Mouse (Mus musculus): ENCODE results near the gene Nfkb1. TPM values are rescaled to one million over a fixed set of nuclear protein-coding genes. Genes with fewer than 3 reads are reported as not detected.

Gene Nfkb1
- total and polyA plus RNA-seq, 3 experiments = 44.8 to 93.6 (median 59.9) TPM

DNA sequence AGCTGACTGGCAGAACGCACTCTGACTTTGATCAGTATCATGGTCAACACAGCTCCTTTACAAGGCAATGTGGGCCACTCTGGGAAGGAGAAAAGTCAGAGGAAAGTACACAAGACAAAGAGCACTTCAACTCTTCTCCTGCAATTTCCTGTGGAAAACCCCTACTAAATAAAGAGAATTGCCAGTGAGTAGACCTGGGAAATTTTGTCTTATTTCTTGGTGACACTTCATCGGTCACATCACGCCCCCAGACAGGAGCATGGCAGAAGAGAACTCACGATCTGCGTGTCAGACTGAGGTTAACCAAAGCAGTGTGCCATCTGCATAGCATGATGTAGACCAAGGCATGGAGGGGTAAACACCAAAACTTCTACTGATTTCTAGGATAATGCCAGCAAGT is 51.1 kb downstream of the Nfkb1 start:
- H3K79me2 ChIP-seq (ENCODE audit: control insufficient read depth, insufficient read depth, low read length, poor library complexity) = no peaks in the 10 kb centered on the region
- TF ChIP-seq TCF12 (IDR thresholded peaks at IDR 0.05; ENCODE audit: low read depth, low read length) (no peak), SMC3 (IDR thresholded peaks at IDR 0.05; ENCODE audit: low read depth, low read length) (no peak), CHD2 (IDR thresholded peaks at IDR 0.05; ENCODE audit: low read length) (no peak), NELFE (IDR thresholded peaks at IDR 0.05; ENCODE audit: low read depth, low read length) (no peak)
- H3K4me1 ChIP-seq (ENCODE audit: control insufficient read depth in 1 of 2, insufficient read depth in 2 of 2, low read length in 2 of 2) = peaks cover 17 to 40% of the 10 kb centered on the region in 2 experiments
- no peak overlapping the region for H3K27ac ChIP-seq (ENCODE audit: control insufficient read depth, low read depth, low read length)
- H3K4me3 ChIP-seq (ENCODE audit: control insufficient read depth in 1 of 2, insufficient read depth in 1 of 2, low read depth in 2 of 2, low read length in 2 of 2) = no peak overlapping the region
- no peaks in the 10 kb centered on the region for H3K27me3 ChIP-seq (ENCODE audit: control insufficient read depth in 1 of 2, insufficient read depth in 2 of 2, low read length in 2 of 2)
- peaks cover 0 to 40% of the 10 kb centered on the region in 2 experiments; a peak in 2 of 4 replicates for H3K36me3 ChIP-seq (ENCODE audit: control insufficient read depth in 1 of 2, insufficient read depth in 2 of 2, low read length in 2 of 2)
- DNase-seq (ENCODE audit: low read depth, low spot score) = no peak
- no peak overlapping the region for H3K9ac ChIP-seq (ENCODE audit: control insufficient read depth, low read depth, low read length, poor library complexity, severe bottlenecking)
- no peaks in the 10 kb centered on the region for H3K9me3 ChIP-seq (replicated peaks; ENCODE audit: insufficient read depth, low read length)

DNA sequence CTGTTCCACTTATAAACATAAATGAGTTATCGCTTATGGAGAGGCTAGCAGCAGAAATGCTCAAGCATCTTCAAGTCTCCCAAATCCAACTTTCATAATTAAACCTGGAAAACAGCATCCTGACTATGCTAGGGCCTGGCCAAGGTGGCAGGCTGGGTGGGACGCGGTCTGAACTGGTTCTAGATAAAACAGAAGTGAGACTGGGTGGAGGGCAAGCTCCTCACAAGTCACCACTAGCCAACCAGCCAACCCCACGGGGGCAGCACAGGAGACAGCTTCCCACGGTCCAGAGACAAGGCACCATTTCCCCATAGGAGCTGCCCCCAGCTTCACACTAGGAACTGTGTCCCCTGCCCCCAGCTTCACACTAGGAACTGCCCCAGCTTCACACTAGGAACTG is 53.8 kb downstream of the Nfkb1 start:
- Histone ChIP-seq H3K79me2 (ENCODE audit: control insufficient read depth, insufficient read depth, low read length, poor library complexity) (no peaks in the 10 kb centered on the region), H3K27ac (ENCODE audit: control insufficient read depth, low read depth, low read length) (peak overlapping the region; percentile 97), H3K9ac (ENCODE audit: control insufficient read depth, low read depth, low read length, poor library complexity, severe bottlenecking) (peak overlapping the region; percentile 14; the same call in 1 of the 2 replicates), H3K36me3 (ENCODE audit: control insufficient read depth in 1 of 2, insufficient read depth in 2 of 2, low read length in 2 of 2) (peaks cover 0 to 61% of the 10 kb centered on the region in 2 experiments; a peak in 2 of 4 replicates), H3K9me3 (replicated peaks; ENCODE audit: insufficient read depth, low read length) (no peaks in the 10 kb centered on the region), H3K4me1 (ENCODE audit: control insufficient read depth in 1 of 2, insufficient read depth in 2 of 2, low read length in 2 of 2) (peaks cover 26 to 58% of the 10 kb centered on the region in 2 experiments), H3K4me3 (ENCODE audit: control insufficient read depth in 1 of 2, insufficient read depth in 1 of 2, low read depth in 2 of 2, low read length in 2 of 2) (no peak overlapping the region), H3K27me3 (ENCODE audit: control insufficient read depth in 1 of 2, insufficient read depth in 2 of 2, low read length in 2 of 2) (no peaks in the 10 kb centered on the region)
- TF ChIP-seq ZNF384 (IDR thresholded peaks at IDR 0.05; ENCODE audit: low read depth, low read length) = no peak
- no peak for TF ChIP-seq ZC3H11A (IDR thresholded peaks at IDR 0.05; ENCODE audit: low read depth, low read length)
- TF ChIP-seq MYC (IDR thresholded peaks at IDR 0.05; ENCODE audit: low read depth, low read length) = no peak
- no peak for TF ChIP-seq ELF1 (IDR thresholded peaks at IDR 0.05; ENCODE audit: low read depth, low read length)
- TF ChIP-seq EP300 (IDR thresholded peaks at IDR 0.05; ENCODE audit: low read depth in 1 of 2, low read length in 2 of 2) = no peak
- DNase-seq (ENCODE audit: low read depth, low spot score) = peak; percentile 37

DNA sequence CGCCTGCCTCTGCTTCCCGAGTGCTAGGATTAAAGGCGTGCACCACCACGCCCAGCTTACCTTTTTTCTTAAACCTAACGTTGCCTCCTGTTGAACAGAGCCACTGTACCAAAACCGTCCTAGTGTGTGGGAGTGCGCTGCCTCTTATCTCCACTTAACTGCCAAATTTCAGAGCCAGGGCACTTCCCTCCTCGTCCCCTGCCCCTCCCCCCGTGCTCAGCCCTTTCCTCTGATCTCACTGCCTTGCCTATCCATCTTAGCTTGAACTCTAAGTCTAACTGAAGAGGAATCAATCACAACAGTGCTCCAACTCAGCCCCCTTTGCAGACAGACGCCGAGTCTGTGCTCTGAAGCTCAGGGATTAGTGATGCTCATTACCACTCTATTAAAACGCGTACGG is 54.9 kb downstream of the Nfkb1 start:
- peak overlapping the region; percentile 97 for H3K27ac ChIP-seq (ENCODE audit: control insufficient read depth, low read depth, low read length)
- peak; percentile 94 for DNase-seq (ENCODE audit: low read depth, low spot score)
- peak overlapping the region; percentile 39; the same call in 1 of the 2 replicates for H3K9ac ChIP-seq (ENCODE audit: control insufficient read depth, low read depth, low read length, poor library complexity, severe bottlenecking)
- H3K27me3 ChIP-seq (ENCODE audit: control insufficient read depth in 1 of 2, insufficient read depth in 2 of 2, low read length in 2 of 2) = no peaks in the 10 kb centered on the region
- H3K36me3 ChIP-seq (ENCODE audit: control insufficient read depth in 1 of 2, insufficient read depth in 2 of 2, low read length in 2 of 2) = peaks cover 0 to 54% of the 10 kb centered on the region in 2 experiments; a peak in 2 of 4 replicates
- peaks cover 26 to 60% of the 10 kb centered on the region in 2 experiments for H3K4me1 ChIP-seq (ENCODE audit: control insufficient read depth in 1 of 2, insufficient read depth in 2 of 2, low read length in 2 of 2)
- H3K9me3 ChIP-seq (replicated peaks; ENCODE audit: insufficient read depth, low read length) = no peaks in the 10 kb centered on the region
- peak overlapping the region; percentile 11 to 26; a peak in 3 of 4 replicates for H3K4me3 ChIP-seq (ENCODE audit: control insufficient read depth in 1 of 2, insufficient read depth in 1 of 2, low read depth in 2 of 2, low read length in 2 of 2)
- H3K79me2 ChIP-seq (ENCODE audit: control insufficient read depth, insufficient read depth, low read length, poor library complexity) = no peaks in the 10 kb centered on the region
- peak; percentile 94 for TF ChIP-seq MYB (IDR thresholded peaks at IDR 0.05; ENCODE audit: low read depth, low read length)
- peak; percentile 80 for TF ChIP-seq RCOR1 (IDR thresholded peaks at IDR 0.05; ENCODE audit: low read depth, low read length)
- peak; percentile 77 for TF ChIP-seq MAZ (IDR thresholded peaks at IDR 0.05; ENCODE audit: low read depth, low read length)
- peak; percentile 58; the same call in 1 of the 2 replicates for TF ChIP-seq MYC (IDR thresholded peaks at IDR 0.05; ENCODE audit: low read depth, low read length)
- TF ChIP-seq GABPA (IDR thresholded peaks at IDR 0.05; ENCODE audit: low read depth, low read length) = no peak
- peak; percentile 74; the same call in 1 of the 2 replicates for TF ChIP-seq MAX (IDR thresholded peaks at IDR 0.05; ENCODE audit: low read length)
- no peak for TF ChIP-seq NRF1 (IDR thresholded peaks at IDR 0.05; ENCODE audit: insufficient read depth, low read depth, low read length, poor library complexity, severe bottlenecking)
- no peak for TF ChIP-seq ZMIZ1 (IDR thresholded peaks at IDR 0.05; ENCODE audit: low read depth, low read length)
- peak; percentile 29; the same call in 1 of the 2 replicates for TF ChIP-seq ELF1 (IDR thresholded peaks at IDR 0.05; ENCODE audit: low read depth, low read length)
- TF ChIP-seq UBTF (IDR thresholded peaks at IDR 0.05; ENCODE audit: borderline replicate concordance, insufficient read depth, low read depth, low read length) = no peak
- TF ChIP-seq SMC3 (IDR thresholded peaks at IDR 0.05; ENCODE audit: low read depth, low read length) = peak; percentile 13; the same call in 1 of the 2 replicates
- TF ChIP-seq MXI1 (IDR thresholded peaks at IDR 0.05; ENCODE audit: low read depth, low read length) = peak; percentile 81
- no peak for TF ChIP-seq RAD21 (IDR thresholded peaks at IDR 0.05; ENCODE audit: low read depth, low read length)
- peak; percentile 76 for TF ChIP-seq CHD2 (IDR thresholded peaks at IDR 0.05; ENCODE audit: low read length)
- TF ChIP-seq MAFK (IDR thresholded peaks at IDR 0.05; ENCODE audit: borderline replicate concordance, low read depth, low read length) = no peak; the same call in 1 of the 2 replicates
- TF ChIP-seq TAL1 (IDR thresholded peaks at IDR 0.05; ENCODE audit: low read length) = peak; percentile 34; the same call in 1 of the 2 replicates
- peak; percentile 70; the same call in 1 of the 2 replicates for TF ChIP-seq ZKSCAN1 (IDR thresholded peaks at IDR 0.05; ENCODE audit: low read depth, low read length)
- no peak for TF ChIP-seq CTCF (IDR thresholded peaks at IDR 0.05 in 2 of 3, conservative IDR thresholded peaks at IDR 0.05 in 1 of 3; ENCODE audit: control insufficient read depth in 1 of 3, insufficient read depth in 1 of 3, low read depth in 2 of 3, low read length in 3 of 3, poor library complexity in 1 of 3, severe bottlenecking in 1 of 3)
- no peak for TF ChIP-seq MEF2A (IDR thresholded peaks at IDR 0.05; ENCODE audit: extremely low read depth, insufficient replicate concordance, low read depth, low read length, poor library complexity, severe bottlenecking)

All from MEL (cell line).